Mouse (Mus musculus): ENCODE data around the gene Prr13.

The Prr13 gene

GRCm38 (mm10) chr15:102503924-102504782 is 45.3 kb downstream of the Prr13 start:
- no peak for DNase-seq (ENCODE audit: extremely low read depth, low read depth, low spot score)

- no peak for DNase-seq (ENCODE audit: extremely low read depth, low read depth, low spot score)
These were observed 46.4 kb downstream of the Prr13 start for GRCm38 (mm10) chr15:102505073-102505769.

DNA sequence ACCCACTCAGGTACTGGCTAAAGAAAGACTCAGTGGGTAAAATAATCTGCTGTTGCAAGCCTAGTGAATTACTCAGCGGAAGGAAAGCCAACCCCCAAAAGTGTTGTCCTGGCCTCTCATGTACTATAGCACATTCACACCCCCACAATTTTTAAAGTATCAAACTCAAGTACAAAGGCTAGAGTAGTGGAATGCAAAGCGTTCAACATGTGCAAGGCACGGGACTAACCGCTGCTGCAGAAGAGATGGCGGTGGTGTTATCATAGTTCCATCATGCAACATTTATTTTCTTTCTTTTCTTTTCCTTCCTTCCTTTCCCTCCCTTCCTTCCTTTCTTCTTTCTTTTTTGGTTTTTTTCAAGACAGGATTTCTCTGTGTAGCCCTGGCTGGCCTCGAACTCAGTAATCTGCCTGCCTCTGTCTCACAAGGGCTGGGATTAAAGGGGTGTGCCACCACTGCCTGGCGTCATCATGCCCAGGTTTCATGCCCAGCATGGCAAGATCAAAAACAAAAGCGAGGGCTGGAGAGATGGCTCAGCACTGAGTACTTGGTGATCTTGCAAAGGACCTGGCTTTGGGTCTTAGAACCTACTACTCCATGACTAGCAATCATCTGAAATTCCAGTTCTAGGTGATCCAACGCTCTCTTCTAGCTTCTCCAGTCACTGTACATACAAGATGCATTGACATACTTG is 47.1 kb downstream of the Prr13 start:
- DNase-seq (ENCODE audit: extremely low read depth, low read depth, low spot score): no peak

GRCm38 (mm10) chr15:102506464-102506830 is 47.6 kb downstream of the Prr13 start:
- no peak for DNase-seq (ENCODE audit: extremely low read depth, low read depth, low spot score)

DNA sequence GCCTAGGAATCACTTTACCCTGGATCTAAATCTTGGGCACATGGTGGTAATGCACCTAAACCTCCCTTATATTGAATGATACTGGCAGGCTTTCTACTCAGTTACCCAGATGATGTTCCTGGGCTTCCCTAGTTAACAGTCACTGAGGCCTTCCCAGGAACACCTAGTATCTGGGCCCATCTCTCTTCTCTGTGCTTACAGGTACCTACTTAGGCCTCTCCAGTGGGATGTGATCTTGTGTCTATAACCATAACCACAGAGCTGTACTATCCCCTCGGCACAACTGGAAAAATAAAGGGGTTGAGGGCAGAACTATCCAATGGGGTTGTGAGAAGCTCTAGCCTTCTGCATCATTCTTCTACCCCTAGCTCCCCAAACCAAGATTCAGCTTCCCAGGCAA is 48.0 kb downstream of the Prr13 start:
- no peak for DNase-seq (ENCODE audit: extremely low read depth, low read depth, low spot score)

- DNase-seq (ENCODE audit: extremely low read depth, low read depth, low spot score): no peak
These were observed 48.7 kb downstream of the Prr13 start for GRCm38 (mm10) chr15:102507561-102507960.

- no peak for DNase-seq (ENCODE audit: extremely low read depth, low read depth, low spot score)
These were observed 49.5 kb downstream of the Prr13 start for GRCm38 (mm10) chr15:102508336-102508735.

DNA sequence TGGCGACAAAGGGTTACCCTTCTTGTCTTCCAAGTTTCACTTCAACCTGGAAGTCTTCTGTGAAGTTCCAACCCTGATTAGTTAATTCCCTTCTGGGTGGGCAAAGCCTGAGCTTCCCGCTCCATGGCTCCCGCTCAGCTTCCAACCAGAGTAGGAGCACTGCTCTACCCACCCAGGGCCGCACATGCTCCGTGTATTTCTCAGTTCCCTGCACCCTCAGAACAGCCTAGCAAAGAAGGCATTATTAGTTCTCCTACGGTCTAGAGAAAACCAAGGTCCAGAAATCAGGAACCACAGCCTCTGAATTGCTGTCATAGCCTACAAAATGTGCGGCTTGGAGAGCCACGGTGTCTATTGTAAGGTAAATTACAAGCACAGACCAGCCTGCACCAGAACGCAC is 51.3 kb downstream of the Prr13 start:
- DNase-seq (ENCODE audit: extremely low read depth, low read depth, low spot score): no peak

GRCm38 (mm10) chr15:102510590-102511284 is 51.9 kb downstream of the Prr13 start:
- DNase-seq (ENCODE audit: extremely low read depth, low read depth, low spot score): no peak

DNA sequence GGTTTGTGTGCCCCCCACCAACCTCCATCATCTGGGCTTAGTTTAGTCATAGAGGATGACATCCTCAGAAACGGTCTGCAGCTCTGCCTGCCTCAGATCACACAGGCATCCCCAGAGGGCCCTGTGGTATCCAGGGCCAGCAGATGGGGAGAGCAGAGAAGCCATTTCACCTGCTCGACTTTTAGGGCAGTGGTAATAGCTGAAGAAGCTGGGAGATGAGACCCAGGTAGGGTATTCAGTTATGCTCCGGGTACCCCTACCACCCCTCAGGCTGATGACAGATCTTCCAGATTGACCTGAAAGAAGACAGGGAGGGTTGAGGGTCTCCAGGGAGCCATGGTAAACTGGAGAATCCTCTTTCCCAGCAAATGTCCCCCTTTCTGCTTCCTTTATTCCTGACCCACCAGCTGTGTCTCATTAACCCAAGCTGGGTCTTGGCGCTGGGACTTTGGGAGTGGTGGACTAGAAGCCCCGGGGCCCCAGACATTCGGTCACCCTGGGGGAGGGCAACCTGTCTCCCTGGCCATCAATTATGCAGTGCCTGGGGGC is 52.5 kb downstream of the Prr13 start:
- DNase-seq (ENCODE audit: extremely low read depth, low read depth, low spot score): no peak

- no peak for DNase-seq (ENCODE audit: extremely low read depth, low read depth, low spot score)
These were observed 53.2 kb downstream of the Prr13 start for GRCm38 (mm10) chr15:102512010-102512409.
